Comparison of ENCODE assay signal across 28 mouse cellular contexts in genomic region chr4:85686160-85686559, GRCm38 (mm10).
"Had no signal": no experiment of that assay in that cellular context is flagged by ENCODE, and none has a peak within 500 bp of the region (broad histone marks: within the 10 kb centered on the region; RNA-seq: fewer than 3 reads in every experiment).

No protein-coding gene starts in this region.

- H3K4me2 ChIP-seq: embryonic facial prominence, embryonic 12.5 days; embryonic facial prominence, embryonic 13.5 days; embryonic facial prominence, embryonic 15.5 days; forebrain, embryonic 12.5 days; forebrain, embryonic 13.5 days; forebrain, embryonic 15.5 days had no signal

- H3K4me1 ChIP-seq: embryonic facial prominence, embryonic 10.5 days; embryonic facial prominence, embryonic 12.5 days; embryonic facial prominence, embryonic 13.5 days; embryonic facial prominence, embryonic 15.5 days; forebrain, embryonic 10.5 days; forebrain, embryonic 12.5 days; forebrain, embryonic 13.5 days; forebrain, embryonic 15.5 days had no signal

- H3K27me3 ChIP-seq: embryonic facial prominence, embryonic 12.5 days; embryonic facial prominence, embryonic 13.5 days; embryonic facial prominence, embryonic 15.5 days; forebrain, embryonic 12.5 days; forebrain, embryonic 13.5 days; forebrain, embryonic 15.5 days had no signal

- H3K4me3 ChIP-seq: embryonic facial prominence, embryonic 10.5 days; embryonic facial prominence, embryonic 12.5 days; embryonic facial prominence, embryonic 13.5 days; embryonic facial prominence, embryonic 15.5 days; erythroblast, embryonic 14.5 days; forebrain, embryonic 10.5 days; forebrain, embryonic 12.5 days; forebrain, embryonic 13.5 days; forebrain, embryonic 15.5 days; gastrocnemius, adult 2 months had no signal

- DNase-seq: cerebellum, adult 2 months; cerebellum, adult 8-10 months; cerebellum, adult 9-10 months; cerebellum, adult 9-11 months; cerebellum, postnatal 10 days; cerebellum, postnatal 14 days; cerebellum, postnatal 25 days; cerebellum, postnatal 36 days; embryo, embryonic 11 days; forebrain, postnatal 0 days; gastrocnemius, adult 2 months; gastrocnemius, postnatal 10 days; gastrocnemius, postnatal 14 days; gastrocnemius, postnatal 25 days; gastrocnemius, postnatal 36 days; heart, adult 11 months; heart, adult 18-20 months had no signal

- H3K36me3 ChIP-seq: embryonic facial prominence, embryonic 10.5 days; embryonic facial prominence, embryonic 12.5 days; embryonic facial prominence, embryonic 13.5 days; embryonic facial prominence, embryonic 15.5 days; forebrain, embryonic 10.5 days; forebrain, embryonic 12.5 days; forebrain, embryonic 15.5 days had no signal

- ATAC-seq: forebrain, embryonic 13.5 days; forebrain, embryonic 14.5 days; forebrain, embryonic 15.5 days; forebrain, embryonic 16.5 days; forebrain, postnatal 0 days had no signal

- H3K27ac ChIP-seq: embryonic facial prominence, embryonic 10.5 days; embryonic facial prominence, embryonic 12.5 days; embryonic facial prominence, embryonic 13.5 days; embryonic facial prominence, embryonic 15.5 days; forebrain, embryonic 10.5 days; forebrain, embryonic 12.5 days; forebrain, embryonic 13.5 days; forebrain, embryonic 15.5 days; gastrocnemius, adult 2 months had no signal

- H3K9me3 ChIP-seq: embryonic facial prominence, embryonic 10.5 days; embryonic facial prominence, embryonic 12.5 days; embryonic facial prominence, embryonic 13.5 days; embryonic facial prominence, embryonic 15.5 days; forebrain, embryonic 10.5 days; forebrain, embryonic 12.5 days; forebrain, embryonic 13.5 days; forebrain, embryonic 15.5 days had no signal

- H3K9ac ChIP-seq: embryonic facial prominence, embryonic 12.5 days; embryonic facial prominence, embryonic 13.5 days; embryonic facial prominence, embryonic 15.5 days; forebrain, embryonic 12.5 days; forebrain, embryonic 13.5 days; forebrain, embryonic 15.5 days; forebrain, postnatal 0 days had no signal
